Mouse (Mus musculus): ENCODE data around the gene Pakap. TPM values are rescaled to one million over a fixed set of nuclear protein-coding genes. Genes with fewer than 3 reads are reported as not detected.

The Pakap gene
- polyA plus RNA-seq, 1 experiment from 2014 or later, result 17.5 TPM

DNA sequence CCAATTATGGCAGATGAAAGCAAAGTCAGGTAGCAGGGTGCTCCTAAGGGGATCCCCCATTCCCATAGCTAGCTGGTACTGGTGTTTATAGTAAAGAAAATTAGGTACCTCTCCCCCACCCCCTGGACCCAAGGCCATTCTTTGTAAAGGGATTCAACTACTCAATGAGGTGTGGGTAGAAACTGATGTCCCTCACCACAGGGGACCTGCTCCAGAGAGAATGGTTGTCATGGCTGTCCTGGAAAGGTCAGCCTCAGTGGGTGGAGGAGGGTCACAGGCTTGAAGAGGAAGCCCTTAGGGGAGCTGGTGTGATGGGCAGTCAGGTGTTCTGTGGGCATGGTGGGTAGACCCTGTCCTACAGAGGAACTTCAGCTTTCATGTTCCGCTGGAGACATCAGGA is 352.5 kb downstream of the Pakap start:
- H3K4me3 ChIP-seq, result no peak overlapping the region
- H3K27me3 ChIP-seq (ENCODE audit: poor library complexity, severe bottlenecking), result peaks cover 23% of the 10 kb centered on the region
- WGBS, result 68% methylated on average over 1 of the region's 1 CpGs
- no peak for DNase-seq (ENCODE audit: extremely low spot score, low spot score)
- no peaks in the 10 kb centered on the region for H3K9me3 ChIP-seq
- no peaks in the 10 kb centered on the region for H3K36me3 ChIP-seq (replicated peaks)
- H3K4me1 ChIP-seq, result peaks cover 31% of the 10 kb centered on the region
- no peak overlapping the region for H3K27ac ChIP-seq

GRCm38 (mm10) chr4:57922171-57922570 is 354.2 kb downstream of the Pakap start:
- Histone ChIP-seq H3K9me3 (no peaks in the 10 kb centered on the region), H3K4me1 (peaks cover 25% of the 10 kb centered on the region), H3K27me3 (ENCODE audit: poor library complexity, severe bottlenecking) (peaks cover 7% of the 10 kb centered on the region), H3K4me3 (no peak overlapping the region), H3K36me3 (replicated peaks) (no peaks in the 10 kb centered on the region), H3K27ac (no peak overlapping the region)
- DNase-seq (ENCODE audit: extremely low spot score, low spot score), result no peak
- WGBS, result 65% methylated on average over 5 of the region's 5 CpGs

GRCm38 (mm10) chr4:57924556-57925071 is 356.6 kb downstream of the Pakap start:
- no peaks in the 10 kb centered on the region for H3K27me3 ChIP-seq (ENCODE audit: poor library complexity, severe bottlenecking)
- no peak for DNase-seq (ENCODE audit: extremely low spot score, low spot score)
- no peak overlapping the region for H3K27ac ChIP-seq
- no peak overlapping the region for H3K4me3 ChIP-seq
- WGBS, result 86% methylated on average over 6 of the region's 6 CpGs
- H3K36me3 ChIP-seq (replicated peaks), result no peaks in the 10 kb centered on the region
- H3K4me1 ChIP-seq, result peaks cover 20% of the 10 kb centered on the region
- no peaks in the 10 kb centered on the region for H3K9me3 ChIP-seq

GRCm38 (mm10) chr4:57927464-57928205 is 359.7 kb downstream of the Pakap start:
- WGBS, result 26% methylated on average over 3 of the region's 3 CpGs
- Histone ChIP-seq H3K4me1 (no peaks in the 10 kb centered on the region; the same call in 1 of the 2 replicates), H3K27me3 (ENCODE audit: poor library complexity, severe bottlenecking) (no peaks in the 10 kb centered on the region), H3K4me3 (no peak overlapping the region), H3K9me3 (peaks cover under 1% of the 10 kb centered on the region; the same call in 1 of the 2 replicates), H3K36me3 (replicated peaks) (no peaks in the 10 kb centered on the region), H3K27ac (no peak overlapping the region)
- no peak for DNase-seq (ENCODE audit: extremely low spot score, low spot score)

DNA sequence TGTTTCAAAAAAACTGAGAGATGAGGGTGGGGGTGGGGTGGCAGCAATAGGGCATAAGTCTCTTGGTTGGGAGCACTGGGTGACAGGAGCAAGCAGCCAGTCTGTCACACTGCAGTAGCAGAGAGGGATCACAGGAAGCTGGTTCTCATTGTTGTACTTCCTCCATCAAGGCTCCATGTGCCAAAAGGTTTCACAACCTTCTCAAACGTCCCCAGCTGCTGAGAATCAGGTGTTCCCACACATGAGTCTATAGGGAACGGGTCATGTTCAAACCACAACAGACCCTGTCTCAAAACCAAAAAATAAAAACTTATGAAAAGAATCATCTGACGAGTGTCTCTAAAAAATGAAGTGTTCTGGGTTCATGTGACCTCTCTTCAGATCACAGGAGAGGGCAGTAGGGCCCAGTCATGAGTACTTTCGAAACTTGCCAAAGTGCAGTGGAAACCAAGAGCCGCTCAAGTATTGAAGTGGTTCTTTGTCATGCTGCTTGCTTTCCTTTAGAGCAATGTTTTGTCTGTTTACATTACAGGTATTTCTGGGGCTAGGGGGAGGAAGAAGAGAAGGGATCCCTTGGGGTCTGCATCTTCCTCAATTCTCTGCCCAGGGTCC is 362.7 kb downstream of the Pakap start:
- no peaks in the 10 kb centered on the region for H3K4me1 ChIP-seq
- no peak for DNase-seq (ENCODE audit: extremely low spot score, low spot score)
- H3K27me3 ChIP-seq (ENCODE audit: poor library complexity, severe bottlenecking), result no peaks in the 10 kb centered on the region
- H3K36me3 ChIP-seq (replicated peaks), result no peaks in the 10 kb centered on the region
- WGBS, result 85% methylated on average over 5 of the region's 5 CpGs
- H3K27ac ChIP-seq, result no peak overlapping the region
- no peak overlapping the region for H3K4me3 ChIP-seq
- H3K9me3 ChIP-seq, result peaks cover 4% of the 10 kb centered on the region; the same call in 1 of the 2 replicates

DNA sequence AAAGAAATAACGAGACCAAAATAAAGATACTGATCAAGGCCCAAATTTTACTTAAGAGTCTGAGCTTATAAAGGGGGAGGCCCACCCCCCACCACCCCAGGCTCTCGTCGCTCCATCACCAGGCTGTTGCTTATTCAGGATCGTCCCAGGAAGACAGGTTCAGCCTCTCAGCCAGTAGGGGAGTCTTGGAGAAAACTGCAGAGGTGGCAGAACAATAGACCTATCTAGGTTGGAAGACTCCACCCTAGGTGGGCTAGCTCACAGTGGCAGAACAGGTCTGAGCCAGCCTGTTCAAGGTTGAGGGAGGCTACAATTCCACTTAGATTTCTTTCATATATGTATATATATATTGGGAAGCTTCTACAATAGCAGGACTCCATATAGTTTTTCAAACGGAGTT is 366.2 kb downstream of the Pakap start:
- Histone ChIP-seq H3K9me3 (peaks cover 4% of the 10 kb centered on the region; the same call in 1 of the 2 replicates), H3K4me1 (no peaks in the 10 kb centered on the region), H3K4me3 (no peak overlapping the region), H3K27ac (no peak overlapping the region), H3K27me3 (ENCODE audit: poor library complexity, severe bottlenecking) (no peaks in the 10 kb centered on the region), H3K36me3 (replicated peaks) (no peaks in the 10 kb centered on the region)
- WGBS, result 77% methylated on average over 5 of the region's 5 CpGs
- no peak for DNase-seq (ENCODE audit: extremely low spot score, low spot score)

GRCm38 (mm10) chr4:57937292-57937691 is 369.3 kb downstream of the Pakap start:
- Histone ChIP-seq H3K36me3 (replicated peaks) (peaks cover 13% of the 10 kb centered on the region), H3K4me3 (no peak overlapping the region), H3K9me3 (peaks cover 4% of the 10 kb centered on the region; the same call in 1 of the 2 replicates), H3K4me1 (no peaks in the 10 kb centered on the region), H3K27ac (no peak overlapping the region), H3K27me3 (ENCODE audit: poor library complexity, severe bottlenecking) (no peaks in the 10 kb centered on the region)
- no peak for DNase-seq (ENCODE audit: extremely low spot score, low spot score)
- 89% methylated on average over 6 of the region's 6 CpGs for whole genome bisulfite sequencing

GRCm38 (mm10) chr4:57940631-57941030 is 372.7 kb downstream of the Pakap start:
- H3K4me3 ChIP-seq, result no peak overlapping the region
- no peaks in the 10 kb centered on the region for H3K27me3 ChIP-seq (ENCODE audit: poor library complexity, severe bottlenecking)
- H3K36me3 ChIP-seq (replicated peaks), result peaks cover 46% of the 10 kb centered on the region
- DNase-seq (ENCODE audit: extremely low spot score, low spot score), result no peak
- H3K27ac ChIP-seq, result no peak overlapping the region
- no peaks in the 10 kb centered on the region for H3K9me3 ChIP-seq
- 92% methylated on average over 4 of the region's 4 CpGs for whole genome bisulfite sequencing
- H3K4me1 ChIP-seq, result no peaks in the 10 kb centered on the region

GRCm38 (mm10) chr4:57942892-57943291 is 374.9 kb downstream of the Pakap start:
- H3K27ac ChIP-seq, result no peak overlapping the region
- H3K27me3 ChIP-seq (ENCODE audit: poor library complexity, severe bottlenecking), result no peaks in the 10 kb centered on the region
- H3K36me3 ChIP-seq (replicated peaks), result peaks cover 69% of the 10 kb centered on the region
- 84% methylated on average over 2 of the region's 2 CpGs for WGBS
- H3K4me1 ChIP-seq, result no peaks in the 10 kb centered on the region
- H3K4me3 ChIP-seq, result no peak overlapping the region
- no peak for DNase-seq (ENCODE audit: extremely low spot score, low spot score)
- no peaks in the 10 kb centered on the region for H3K9me3 ChIP-seq

Other genes with a start within 250 kb of the Pakap start
- gene Palm2, start 133.9 kb upstream of the Pakap start, polyA plus RNA-seq (2016; fragmentation: Nextera tagmentation; extraction: Ambion mirVana), result 2.9 TPM in 2 replicates
- gene Akap2, start 149.5 kb downstream of the Pakap start, polyA plus RNA-seq (2016; fragmentation: Nextera tagmentation; extraction: Ambion mirVana), result 15.4 and 18.3 TPM in 2 replicates

Data from forebrain, embryonic 10.5 days (tissue).